Mouse (Mus musculus) heart, postnatal 0 days (tissue): ENCODE data around the gene Ptgr1.

Experiments used
- CTCF ChIP-seq: IDR thresholded peaks from 2 replicates; pipeline ENCODE4 v1.5.1; 2016; ENCODE audit warnings: antibody characterized with exemption, control low read depth, low read depth
- EP300 ChIP-seq: IDR thresholded peaks from 2 replicates; pipeline ENCODE4 v1.6.1; 2016; ENCODE audit warnings: antibody characterized with exemption, low read depth

DNA sequence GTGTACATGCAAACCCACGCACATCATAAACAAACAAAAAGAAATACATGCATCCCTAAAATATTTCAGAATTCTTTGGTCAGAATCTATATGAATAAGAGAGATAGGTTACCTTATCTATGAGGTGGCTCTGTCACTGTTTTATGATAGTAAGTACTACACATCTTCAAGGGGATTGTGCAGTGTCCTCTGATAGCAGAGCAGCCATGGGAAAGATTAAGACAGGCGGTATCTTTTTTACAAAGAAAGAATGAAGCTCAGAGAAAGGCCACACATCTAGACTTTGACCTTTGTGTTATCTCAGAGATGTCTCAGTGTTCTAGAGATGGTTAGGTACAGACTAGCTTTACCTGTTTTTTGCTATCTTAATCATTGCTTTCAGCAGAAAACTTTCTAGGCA is 30.0 kb upstream of the Ptgr1 start:
- TF ChIP-seq EP300 (no peak), CTCF (no peak)
